Mouse (Mus musculus) lung, embryonic 16.5 days (tissue): Measurements from ENCODE around the gene Tex261. TPM values are rescaled to one million over a fixed set of nuclear protein-coding genes. Genes with fewer than 3 reads are reported as not detected.

ENCODE experiments used
- ATAC-seq: fragments of 200-750 bp; cut with Nextera tagmentation; 2 replicates; pipeline ENCODE4 v1.8.0; 2017; ENCODE audit warnings: low read depth, mild to moderate bottlenecking, moderate library complexity
- H3K27ac ChIP-seq: fragments of 300-500 bp; sonication (generic); 2 replicates; pipeline ENCODE4 v1.5.1; 2014; ENCODE audit warnings: mild to moderate bottlenecking, control low read depth, low read length
- H3K27me3 ChIP-seq: fragments of 300-500 bp; sonication (generic); 2 replicates; pipeline ENCODE4 v1.6.1; 2014; ENCODE audit warnings: low read depth, low read length, mixed read lengths; ENCODE audit not compliant: control insufficient read depth, insufficient read depth
- H3K36me3 ChIP-seq: fragments of 300-500 bp; sonication (generic); 2 replicates; pipeline ENCODE4 v1.6.1; 2014; ENCODE audit warnings: low read length; ENCODE audit not compliant: control insufficient read depth, insufficient read depth
- H3K4me1 ChIP-seq: fragments of 300-500 bp; sonication (generic); replicated peaks from 2 replicates; pipeline ENCODE4 v1.6.1; 2014; ENCODE audit warnings: low read length, mixed read lengths; ENCODE audit not compliant: control insufficient read depth, insufficient read depth
- H3K4me2 ChIP-seq: fragments of 300-500 bp; sonication (generic); 2 replicates; pipeline ENCODE4 v1.6.1; 2014; ENCODE audit warnings: low read depth, low read length, control low read depth
- H3K4me3 ChIP-seq: fragments of 300-500 bp; sonication (generic); 2 replicates; pipeline ENCODE4 v1.5.1; 2014; ENCODE audit warnings: mild to moderate bottlenecking, low read length, control low read depth
- H3K9ac ChIP-seq: fragments of 300-500 bp; sonication (generic); 2 replicates; pipeline ENCODE4 v1.6.1; 2014; ENCODE audit warnings: low read length, control low read depth
- H3K9me3 ChIP-seq: fragments of 300-500 bp; sonication (generic); 2 replicates; pipeline ENCODE4 v1.6.1; 2016; ENCODE audit warnings: low read length; ENCODE audit not compliant: control insufficient read depth
- WGBS: fragments of 180-500 bp; shearing (Covaris S2); extraction: QIAGEN DNeasy Blood & Tissue Kit; methylation state at CpG from one replicate; pipeline ENCODE4 v1.1.7; 2014; 5-methylcytosine and 5-hydroxymethylcytosine counted together
- polyA plus RNA-seq: library from polyadenylated mRNA; unstranded; fragments of >200 nt; fragmentation: Nextera tagmentation; extraction: Ambion mirVana; gene quantifications from 2 replicates; pipeline ENCODE4 v1.2.1, GENCODE M21; 2015

Tex261 gene
- polyA plus RNA-seq, 1 experiment from 2014 or later = 105 TPM

GRCm38 (mm10) chr6:83722526-83722925, 53.1 kb downstream of the Tex261 start:
- 16% methylated on average over 6 of the region's 6 CpGs for WGBS
- peaks cover 58% of the 10 kb centered on the region for H3K27me3 ChIP-seq

More at GRCm38 (mm10) chr6:83722526-83722925, 53.1 kb downstream of the Tex261 start:
- no peak for ATAC-seq
- H3K27ac ChIP-seq = no peak overlapping the region
- H3K4me1 ChIP-seq = no peaks in the 10 kb centered on the region
- H3K9me3 ChIP-seq = no peaks in the 10 kb centered on the region
- no peaks in the 10 kb centered on the region for H3K36me3 ChIP-seq
- no peak overlapping the region for H3K4me2 ChIP-seq
- H3K4me3 ChIP-seq = no peak overlapping the region
- no peak overlapping the region for H3K9ac ChIP-seq

Other genes with a start within 250 kb of the Tex261 start
- gene Actg2, start 239.5 kb downstream of the Tex261 start, polyA plus RNA-seq = 123 and 128 TPM in 2 replicates
- gene Stambp, start 203.1 kb downstream of the Tex261 start, polyA plus RNA-seq = 25.8 and 28.0 TPM in 2 replicates
- gene Clec4f, start 119.6 kb downstream of the Tex261 start, polyA plus RNA-seq = 0.08 and 0.35 TPM in 2 replicates
- not detected in 2 replicates for gene Cd207, start 98.0 kb downstream of the Tex261 start, polyA plus RNA-seq
- gene Vax2, start 64.5 kb downstream of the Tex261 start, polyA plus RNA-seq = not detected in 2 replicates
- gene Atp6v1b1, start 32.8 kb downstream of the Tex261 start, polyA plus RNA-seq = 1.4 TPM in 2 replicates
- gene Ankrd53, start 13.2 kb downstream of the Tex261 start, polyA plus RNA-seq = 0.14 TPM in 1 of 2 replicates, not detected in the other
- 58.3 and 63.5 TPM in 2 replicates for gene Nagk, start 19.2 kb upstream of the Tex261 start, polyA plus RNA-seq
- gene Paip2b, start 55.9 kb upstream of the Tex261 start, polyA plus RNA-seq = 17.4 and 18.2 TPM in 2 replicates
- gene Zfp638, start 91.3 kb upstream of the Tex261 start, polyA plus RNA-seq = 56.6 and 58.7 TPM in 2 replicates
- gene Dysf, start 232.8 kb upstream of the Tex261 start, polyA plus RNA-seq = 9.4 TPM in 2 replicates